Mouse (Mus musculus) neutrophil, adult 5-6 weeks (primary cell): Measurements from ENCODE around the gene Vax1. TPM values are rescaled to one million over a fixed set of nuclear protein-coding genes. Genes with fewer than 3 reads are reported as not detected.

Source experiments
- ATAC-seq: fragments of 151-379, 151-347 bp; 2 replicates; pipeline ENCODE4 v1.8.0; 2017; ENCODE audit warnings: mild to moderate bottlenecking, moderate TSS enrichment; ENCODE audit not compliant: insufficient number of reproducible peaks, poor library complexity, low FRiP score, severe bottlenecking; ENCODE audit errors: extremely low read depth
- total RNA-seq: library from RNA; stranded (forward); fragments of 200-1000 nt; gene quantifications from 2 replicates; pipeline ENCODE4 v1.2.3, GENCODE M21; 2017

Vax1 gene
- total RNA-seq, 1 experiment from 2014 or later: not detected

- ATAC-seq: no peak
Observed at GRCm38 (mm10) chr19:59128531-59129204, 41.2 kb downstream of the Vax1 start.

- no peak for ATAC-seq
Observed at GRCm38 (mm10) chr19:59127424-59127823, 42.4 kb downstream of the Vax1 start.

Other genes starting within 250 kb of the Vax1 start
- not detected in 2 replicates for gene Eno4, start 226.6 kb downstream of the Vax1 start, total RNA-seq
- gene Hspa12a, start 226.4 kb downstream of the Vax1 start, total RNA-seq: 0.81 and 1.2 TPM in 2 replicates
- gene Shtn1, start 94.0 kb downstream of the Vax1 start, total RNA-seq: 0.81 and 0.86 TPM in 2 replicates
- gene Kcnk18, start 49.2 kb upstream of the Vax1 start, total RNA-seq: not detected in 2 replicates
- 1.0 and 1.1 TPM in 2 replicates for gene Slc18a2, start 90.8 kb upstream of the Vax1 start, total RNA-seq
- 41.4 and 53.8 TPM in 2 replicates for gene Rps12-ps3, start 152.2 kb upstream of the Vax1 start, total RNA-seq
- 54.5 and 65.5 TPM in 2 replicates for gene Pdzd8, start 175.7 kb upstream of the Vax1 start, total RNA-seq